Mouse (Mus musculus) liver, postnatal 0 days (tissue): ENCODE measurements around the gene Rbfox2.

ENCODE experiments used
- CTCF ChIP-seq: sonication (generic); IDR thresholded peaks from 2 replicates; pipeline ENCODE4 v1.5.1; 2016; ENCODE audit warnings: antibody characterized with exemption, low read depth
- EP300 ChIP-seq: IDR thresholded peaks from 2 replicates; pipeline ENCODE4 v1.6.1; 2016; ENCODE audit warnings: antibody characterized with exemption, low read depth, mild to moderate bottlenecking

DNA sequence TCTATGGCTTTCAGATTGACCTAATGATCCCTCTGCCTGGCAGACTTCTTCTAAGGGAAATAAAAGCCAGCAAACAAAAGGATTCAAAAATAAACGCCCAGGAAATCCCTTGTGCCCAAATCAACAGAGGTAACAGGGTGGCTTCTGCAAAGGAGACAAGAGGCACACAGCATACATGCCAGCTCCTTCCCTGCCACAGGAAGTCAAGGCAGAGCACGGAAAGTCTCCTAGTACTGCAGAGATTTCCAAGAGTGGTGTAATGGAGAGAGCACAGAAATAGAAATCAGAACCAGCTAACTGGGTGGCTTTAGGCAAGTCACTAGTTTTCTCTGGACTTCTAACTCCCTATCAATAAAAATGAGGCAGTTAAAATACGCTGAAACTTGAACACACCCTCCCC, 1.8 kb downstream of the Rbfox2 start:
- TF ChIP-seq CTCF, result no peak
- no peak for TF ChIP-seq EP300
